Mouse (Mus musculus): ENCODE data around the gene Gimap7. TPM values are rescaled to one million over a fixed set of nuclear protein-coding genes. Genes with fewer than 3 reads are reported as not detected.

Gimap7 gene
- total and polyA plus RNA-seq, 2 experiments = 0.35 to 0.37 TPM

DNA sequence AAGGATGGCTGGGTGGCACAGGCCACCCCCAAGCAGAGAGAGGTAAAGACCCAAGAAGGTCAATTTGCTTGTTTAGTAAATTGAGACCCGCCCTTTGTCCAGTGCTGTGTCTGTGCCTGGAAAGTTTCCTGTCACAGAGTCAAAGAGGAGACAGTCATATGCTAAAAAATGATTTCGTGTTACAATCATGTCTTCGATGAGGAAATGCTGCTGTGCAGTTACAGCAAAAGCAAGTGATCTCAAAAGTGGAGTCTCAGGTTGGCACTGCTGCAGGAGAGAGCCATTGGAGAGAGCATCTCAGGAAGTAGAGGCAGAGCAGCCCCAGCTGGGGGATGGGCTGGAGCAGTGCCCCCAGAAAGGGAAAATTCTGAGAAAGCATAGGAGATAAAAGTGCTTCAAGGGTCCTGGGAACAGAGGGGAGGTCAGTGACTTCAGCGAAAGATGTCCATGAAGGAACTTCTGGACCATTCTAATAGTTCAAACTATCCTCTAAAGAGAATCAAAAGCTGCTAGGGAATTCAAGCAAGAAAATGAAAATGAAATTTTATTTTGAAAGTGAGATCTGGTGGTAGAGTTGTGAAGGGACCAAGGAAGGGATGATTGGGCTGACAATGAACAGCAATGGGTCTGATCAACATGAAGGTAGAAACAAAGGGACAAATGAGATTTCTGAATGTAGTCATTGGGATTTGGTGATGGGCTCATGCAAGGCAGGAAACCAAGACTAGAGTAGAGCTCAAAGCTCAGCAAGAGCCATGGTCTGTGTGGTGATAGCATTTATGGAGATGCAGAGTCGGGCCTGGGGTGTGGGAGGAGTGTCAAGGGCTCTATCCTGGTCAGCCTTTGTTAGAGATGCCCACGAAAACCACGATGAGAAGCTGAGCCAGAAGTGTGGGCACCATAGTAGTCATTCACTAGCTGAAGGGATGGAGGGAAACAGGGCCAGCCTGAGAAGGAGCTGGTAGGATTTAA lies 32.4 kb upstream of the Gimap7 start:
- peak overlapping the region; percentile 79 for H3K27ac ChIP-seq (replicated peaks; ENCODE audit: insufficient read depth, low read depth, low read length)
- WGBS = 77% methylated on average over 7 of the region's 7 CpGs
- peaks cover 4% of the 10 kb centered on the region; the same call in 1 of the 2 replicates for H3K4me1 ChIP-seq (ENCODE audit: control insufficient read depth, insufficient read depth, low read length)
- TF ChIP-seq POLR2A (IDR thresholded peaks at IDR 0.05; ENCODE audit: extremely low read depth, insufficient read depth, low read length) (no peak), CTCF (IDR thresholded peaks at IDR 0.05; ENCODE audit: low read depth, low read length) (no peak)
- no peaks in the 10 kb centered on the region for H3K27me3 ChIP-seq (ENCODE audit: control insufficient read depth, insufficient read depth, low read length)
- H3K4me3 ChIP-seq (ENCODE audit: insufficient read depth, low read depth, low read length) = peak overlapping the region; percentile 44
- H3K79me2 ChIP-seq (ENCODE audit: control insufficient read depth, insufficient read depth, low read length) = no peaks in the 10 kb centered on the region
- H3K9ac ChIP-seq (ENCODE audit: low read depth, low read length) = peak overlapping the region; percentile 31
- DNase-seq (ENCODE audit: extremely low read depth, low read depth, low spot score) = no peak
- peaks cover 4% of the 10 kb centered on the region; the same call in 1 of the 2 replicates for H3K36me3 ChIP-seq (ENCODE audit: control insufficient read depth, insufficient read depth, low read length)

DNA sequence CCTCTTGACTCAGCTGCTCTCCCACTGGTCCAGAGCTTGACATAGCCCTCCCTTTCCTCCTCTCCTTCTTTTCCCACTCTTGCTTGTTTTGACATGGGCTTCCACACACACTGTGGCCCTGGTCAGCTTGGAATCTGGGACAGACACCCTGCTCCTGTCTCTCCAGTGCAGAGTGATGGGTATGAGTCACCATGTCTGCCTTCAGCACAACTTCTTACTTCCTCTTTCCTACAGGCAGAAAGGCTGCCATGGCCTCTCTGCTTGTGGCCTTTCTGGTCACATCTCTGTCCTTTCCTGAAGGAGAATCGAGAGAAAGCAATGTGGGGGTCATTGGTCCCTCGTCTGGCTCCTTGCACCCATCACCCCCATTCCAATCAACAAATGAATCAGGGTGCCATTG lies 31.3 kb upstream of the Gimap7 start:
- no peak for DNase-seq (ENCODE audit: extremely low read depth, low read depth, low spot score)
- peaks cover 3% of the 10 kb centered on the region; the same call in 1 of the 2 replicates for H3K4me1 ChIP-seq (ENCODE audit: control insufficient read depth, insufficient read depth, low read length)
- no peaks in the 10 kb centered on the region for H3K79me2 ChIP-seq (ENCODE audit: control insufficient read depth, insufficient read depth, low read length)
- H3K4me3 ChIP-seq (ENCODE audit: insufficient read depth, low read depth, low read length) = no peak overlapping the region
- H3K36me3 ChIP-seq (ENCODE audit: control insufficient read depth, insufficient read depth, low read length) = peaks cover 4% of the 10 kb centered on the region; the same call in 1 of the 2 replicates
- H3K27me3 ChIP-seq (ENCODE audit: control insufficient read depth, insufficient read depth, low read length) = no peaks in the 10 kb centered on the region
- WGBS = 80% methylated on average over 2 of the region's 2 CpGs
- H3K9ac ChIP-seq (ENCODE audit: low read depth, low read length) = no peak overlapping the region
- peak overlapping the region; percentile 79 for H3K27ac ChIP-seq (replicated peaks; ENCODE audit: insufficient read depth, low read depth, low read length)
- TF ChIP-seq CTCF (IDR thresholded peaks at IDR 0.05; ENCODE audit: low read depth, low read length) (no peak), POLR2A (IDR thresholded peaks at IDR 0.05; ENCODE audit: extremely low read depth, insufficient read depth, low read length) (no peak)

DNA sequence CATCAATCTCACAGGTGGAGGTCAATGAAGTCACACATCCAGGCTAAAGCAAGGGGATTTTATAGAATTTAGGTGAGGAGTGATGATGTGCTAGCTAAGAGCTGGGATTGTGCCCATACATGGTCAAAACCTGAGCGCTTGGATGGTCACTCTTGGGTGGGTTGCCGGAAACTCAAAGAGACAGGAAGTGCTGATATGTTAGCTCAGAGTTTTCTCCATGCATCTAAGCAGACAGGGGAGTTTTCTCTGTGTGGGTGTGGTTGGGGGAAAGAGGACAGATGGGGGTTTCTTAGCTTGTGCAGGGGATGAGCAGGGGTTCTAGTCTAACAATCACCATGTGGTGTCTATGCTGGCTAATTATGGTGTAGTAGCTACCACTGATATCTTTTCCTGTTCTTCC lies 29.1 kb upstream of the Gimap7 start:
- no peak overlapping the region for H3K9ac ChIP-seq (ENCODE audit: low read depth, low read length)
- H3K4me1 ChIP-seq (ENCODE audit: control insufficient read depth, insufficient read depth, low read length) = peaks cover 2% of the 10 kb centered on the region; the same call in 1 of the 2 replicates
- no peak overlapping the region for H3K4me3 ChIP-seq (ENCODE audit: insufficient read depth, low read depth, low read length)
- WGBS = 90% methylated on average over 2 of the region's 2 CpGs
- H3K27me3 ChIP-seq (ENCODE audit: control insufficient read depth, insufficient read depth, low read length) = no peaks in the 10 kb centered on the region
- no peak for TF ChIP-seq POLR2A (IDR thresholded peaks at IDR 0.05; ENCODE audit: extremely low read depth, insufficient read depth, low read length)
- TF ChIP-seq CTCF (IDR thresholded peaks at IDR 0.05; ENCODE audit: low read depth, low read length) = no peak
- no peaks in the 10 kb centered on the region for H3K79me2 ChIP-seq (ENCODE audit: control insufficient read depth, insufficient read depth, low read length)
- DNase-seq (ENCODE audit: extremely low read depth, low read depth, low spot score) = no peak
- peaks cover 4% of the 10 kb centered on the region for H3K36me3 ChIP-seq (ENCODE audit: control insufficient read depth, insufficient read depth, low read length)
- H3K27ac ChIP-seq (replicated peaks; ENCODE audit: insufficient read depth, low read depth, low read length) = no peak overlapping the region; the same call in 1 of the 2 replicates

DNA sequence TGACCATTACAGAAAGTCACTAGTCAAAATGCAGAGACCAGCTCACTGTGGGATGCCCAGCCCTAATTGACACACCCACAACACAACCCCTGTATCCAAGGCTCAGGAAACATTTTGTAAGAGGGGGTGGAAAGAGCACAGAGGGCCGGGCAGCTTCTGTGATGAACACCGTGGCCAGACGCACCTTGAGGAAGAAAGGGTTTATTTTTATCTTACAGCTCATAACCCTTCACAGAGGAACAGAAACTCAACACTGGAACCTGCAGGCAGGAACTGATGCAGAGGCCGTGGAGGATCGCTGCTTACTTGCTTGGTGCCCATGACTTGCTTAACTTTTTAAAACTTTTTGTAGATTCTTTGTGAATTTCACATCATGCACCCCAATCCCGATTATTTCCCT lies 25.5 kb upstream of the Gimap7 start:
- H3K9ac ChIP-seq (ENCODE audit: low read depth, low read length) = no peak overlapping the region
- H3K27me3 ChIP-seq (ENCODE audit: control insufficient read depth, insufficient read depth, low read length) = no peaks in the 10 kb centered on the region
- DNase-seq (ENCODE audit: extremely low read depth, low read depth, low spot score) = no peak
- TF ChIP-seq POLR2A (IDR thresholded peaks at IDR 0.05; ENCODE audit: extremely low read depth, insufficient read depth, low read length) = no peak
- TF ChIP-seq CTCF (IDR thresholded peaks at IDR 0.05; ENCODE audit: low read depth, low read length) = no peak
- peaks cover 4% of the 10 kb centered on the region for H3K36me3 ChIP-seq (ENCODE audit: control insufficient read depth, insufficient read depth, low read length)
- H3K4me1 ChIP-seq (ENCODE audit: control insufficient read depth, insufficient read depth, low read length) = peaks cover 2% of the 10 kb centered on the region; the same call in 1 of the 2 replicates
- H3K4me3 ChIP-seq (ENCODE audit: insufficient read depth, low read depth, low read length) = no peak overlapping the region
- no peaks in the 10 kb centered on the region for H3K79me2 ChIP-seq (ENCODE audit: control insufficient read depth, insufficient read depth, low read length)
- no peak overlapping the region for H3K27ac ChIP-seq (replicated peaks; ENCODE audit: insufficient read depth, low read depth, low read length)
- 87% methylated on average over 6 of the region's 6 CpGs for WGBS

DNA sequence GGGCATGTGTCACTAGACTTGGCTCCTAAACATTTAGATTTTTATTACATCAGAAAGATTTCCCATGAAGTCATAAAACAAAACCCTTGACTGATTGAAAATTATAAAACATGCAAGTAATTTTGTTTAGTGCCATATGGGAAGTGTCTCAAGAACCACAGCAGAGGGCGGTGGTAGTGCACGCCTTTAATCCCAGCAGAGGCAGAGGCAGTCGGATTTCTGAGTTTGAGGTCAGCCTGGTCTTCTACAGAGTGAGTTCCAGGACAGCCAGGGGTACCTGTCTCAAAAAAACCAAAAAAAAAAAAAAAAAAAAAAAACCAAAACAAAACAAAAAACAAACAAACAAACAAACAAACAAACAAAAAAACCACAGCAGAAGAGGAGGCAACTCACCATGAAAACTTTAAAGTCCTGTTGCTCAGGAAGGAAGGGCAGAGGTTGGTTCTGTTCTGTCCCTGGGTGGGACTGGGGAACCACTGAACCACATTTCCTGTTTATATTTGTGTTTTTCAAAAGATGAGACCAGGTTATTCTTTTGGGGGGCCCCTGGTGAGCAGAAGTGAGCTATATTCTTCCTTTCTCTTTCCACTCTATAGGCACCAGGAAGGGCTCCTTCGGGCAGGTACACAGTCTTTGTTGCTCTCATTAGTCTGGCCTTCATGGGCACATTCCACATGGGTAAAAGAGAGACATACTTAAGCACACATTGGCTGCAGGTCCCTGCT lies 21.4 kb upstream of the Gimap7 start:
- H3K9ac ChIP-seq (ENCODE audit: low read depth, low read length) = no peak overlapping the region

More for the DNA sequence above, 21.4 kb upstream of the Gimap7 start:
- H3K27me3 ChIP-seq (ENCODE audit: control insufficient read depth, insufficient read depth, low read length) = no peaks in the 10 kb centered on the region
- 93% methylated on average over 4 of the region's 4 CpGs for WGBS
- peak overlapping the region; percentile 5; the same call in 1 of the 2 replicates for H3K27ac ChIP-seq (replicated peaks; ENCODE audit: insufficient read depth, low read depth, low read length)
- no peak for DNase-seq (ENCODE audit: extremely low read depth, low read depth, low spot score)
- H3K4me3 ChIP-seq (ENCODE audit: insufficient read depth, low read depth, low read length) = no peak overlapping the region
- TF ChIP-seq CTCF (IDR thresholded peaks at IDR 0.05; ENCODE audit: low read depth, low read length) = no peak
- TF ChIP-seq POLR2A (IDR thresholded peaks at IDR 0.05; ENCODE audit: extremely low read depth, insufficient read depth, low read length) = no peak
- H3K79me2 ChIP-seq (ENCODE audit: control insufficient read depth, insufficient read depth, low read length) = no peaks in the 10 kb centered on the region
- no peaks in the 10 kb centered on the region; the same call in 1 of the 2 replicates for H3K4me1 ChIP-seq (ENCODE audit: control insufficient read depth, insufficient read depth, low read length)
- H3K36me3 ChIP-seq (ENCODE audit: control insufficient read depth, insufficient read depth, low read length) = peaks cover 4% of the 10 kb centered on the region; the same call in 1 of the 2 replicates
